Mouse (Mus musculus) thymus, adult 2 months (tissue): ENCODE measurements around the gene Glul. TPM values are rescaled to one million over a fixed set of nuclear protein-coding genes. Genes with fewer than 3 reads are reported as not detected.

Experiments
- DNase-seq: peaks from one replicate; pipeline ENCODE4 v3.0.0; 2021
- H3K27ac ChIP-seq: fragments of 200-500 bp; 2 replicates; pipeline ENCODE4 v1.5.1; 2012; ENCODE audit warnings: low read length, control low read depth; ENCODE audit not compliant: control insufficient read depth, insufficient read depth
- H3K27me3 ChIP-seq: fragments of 200-500 bp; 2 replicates; pipeline ENCODE4 v1.6.1; 2012; ENCODE audit warnings: mild to moderate bottlenecking, low read length, moderate library complexity, mixed read lengths; ENCODE audit not compliant: control insufficient read depth, insufficient read depth
- H3K36me3 ChIP-seq: fragments of 200-500 bp; 2 replicates; pipeline ENCODE4 v1.6.1; 2012; ENCODE audit warnings: mild to moderate bottlenecking, low read length, moderate library complexity; ENCODE audit not compliant: control insufficient read depth, insufficient read depth
- H3K4me1 ChIP-seq: fragments of 200-500 bp; replicated peaks from 2 replicates; pipeline ENCODE4 v1.6.1; 2012; ENCODE audit warnings: low read length; ENCODE audit not compliant: control insufficient read depth, insufficient read depth
- H3K4me3 ChIP-seq: fragments of 200-500 bp; 2 replicates; pipeline ENCODE4 v1.5.1; 2012; ENCODE audit warnings: mild to moderate bottlenecking, low read length, control low read depth, moderate library complexity; ENCODE audit not compliant: control insufficient read depth, insufficient read depth
- CTCF ChIP-seq: fragments of 200-500 bp; IDR thresholded peaks from 2 replicates; pipeline ENCODE4 v1.5.1; 2012; ENCODE audit warnings: mild to moderate bottlenecking, control low read depth, low read length, moderate library complexity, borderline replicate concordance; ENCODE audit not compliant: control insufficient read depth, poor library complexity, insufficient read depth; ENCODE audit errors: extremely low read depth
- POLR2A ChIP-seq: fragments of 200-500 bp; IDR thresholded peaks from 2 replicates; pipeline ENCODE4 v1.6.1; 2012; ENCODE audit warnings: mild to moderate bottlenecking, low read length, control low read depth, moderate library complexity; ENCODE audit not compliant: control insufficient read depth, poor library complexity, insufficient read depth; ENCODE audit errors: extremely low read depth
- WGBS: fragments of 180-500 bp; shearing (Covaris S2); methylation state at CpG from one replicate; pipeline ENCODE4 v1.1.7; 2018; 5-methylcytosine and 5-hydroxymethylcytosine counted together
- polyA plus RNA-seq: library from polyadenylated mRNA; depleted of rRNA; stranded (reverse); fragments of >200 nt; gene quantifications from 2 replicates; pipeline ENCODE4 v1.2.3, GENCODE M21; 2012

Gene Glul
- polyA plus RNA-seq, 1 experiment = 200 TPM

DNA sequence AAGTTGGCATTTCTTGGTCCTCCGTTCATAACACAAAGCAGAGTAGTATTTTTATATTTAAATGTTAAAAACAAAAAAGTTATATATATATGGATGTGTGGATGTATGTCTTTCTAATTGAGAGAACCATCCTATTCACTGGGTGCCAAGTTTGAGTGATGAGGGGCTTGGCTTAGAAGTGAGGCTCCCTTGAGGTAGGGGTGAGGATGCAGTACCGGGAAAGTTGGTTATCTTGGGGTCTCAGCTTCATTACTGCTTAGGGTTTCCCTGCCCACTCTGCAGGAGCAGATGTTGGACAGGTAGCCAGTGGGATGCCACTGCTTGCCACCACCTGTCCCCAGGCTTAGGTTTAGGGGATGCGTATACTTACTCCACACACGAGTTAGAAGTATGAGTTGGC is 9.0 kb downstream of the Glul start:
- Histone ChIP-seq H3K36me3 (peaks cover 53% of the 10 kb centered on the region), H3K27ac (no peak overlapping the region), H3K4me3 (no peak overlapping the region), H3K4me1 (no peaks in the 10 kb centered on the region), H3K27me3 (no peaks in the 10 kb centered on the region)
- no peak for DNase-seq
- no peak for TF ChIP-seq CTCF
- TF ChIP-seq POLR2A = no peak
- WGBS = 90% methylated on average over 4 of the region's 4 CpGs

GRCm38 (mm10) chr1:153909213-153909962 is 9.6 kb downstream of the Glul start:
- TF ChIP-seq CTCF = no peak
- TF ChIP-seq POLR2A = no peak
- Histone ChIP-seq H3K4me1 (no peaks in the 10 kb centered on the region), H3K36me3 (peaks cover 47% of the 10 kb centered on the region), H3K27ac (no peak overlapping the region), H3K27me3 (no peaks in the 10 kb centered on the region), H3K4me3 (no peak overlapping the region)
- no peak for DNase-seq
- WGBS = 62% methylated on average over 10 of the region's 10 CpGs

- H3K4me3 ChIP-seq = no peak overlapping the region
- no peak overlapping the region for H3K27ac ChIP-seq
- no peak for TF ChIP-seq CTCF
- TF ChIP-seq POLR2A = no peak
- peaks cover 42% of the 10 kb centered on the region for H3K36me3 ChIP-seq
- no peaks in the 10 kb centered on the region for H3K27me3 ChIP-seq
- WGBS = 78% methylated on average over 9 of the region's 9 CpGs
- DNase-seq = no peak
- no peaks in the 10 kb centered on the region for H3K4me1 ChIP-seq
Measured at GRCm38 (mm10) chr1:153909963-153910291, 10.2 kb downstream of the Glul start.

DNA sequence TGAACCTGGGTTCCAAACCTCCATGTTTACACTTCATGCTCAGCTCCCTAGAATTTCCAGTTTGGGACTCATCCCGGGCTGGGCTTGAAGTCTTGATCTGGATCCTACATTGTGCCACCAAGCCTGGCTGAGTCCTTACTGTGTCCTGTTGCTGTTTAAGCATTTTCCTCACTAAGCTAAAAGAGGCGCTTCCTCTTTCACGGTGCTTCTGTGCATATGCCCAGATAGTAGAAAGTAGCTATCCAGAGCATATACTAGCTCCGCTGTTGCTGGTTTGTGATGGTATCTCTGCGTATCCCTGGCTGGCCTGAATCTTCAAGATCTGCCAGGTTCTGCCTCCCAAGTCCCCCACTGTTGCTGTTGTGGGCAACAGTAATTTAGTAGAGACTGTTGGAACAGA is 10.7 kb downstream of the Glul start:
- Histone ChIP-seq H3K27ac (no peak overlapping the region), H3K4me3 (no peak overlapping the region), H3K4me1 (no peaks in the 10 kb centered on the region), H3K27me3 (no peaks in the 10 kb centered on the region), H3K36me3 (peaks cover 38% of the 10 kb centered on the region)
- WGBS = 74% methylated on average over 5 of the region's 5 CpGs
- DNase-seq = no peak
- TF ChIP-seq CTCF (no peak), POLR2A (no peak)

GRCm38 (mm10) chr1:153911276-153911795 is 11.6 kb downstream of the Glul start:
- no peak overlapping the region for H3K27ac ChIP-seq
- H3K36me3 ChIP-seq = peaks cover 31% of the 10 kb centered on the region
- 94% methylated on average over 6 of the region's 6 CpGs for WGBS
- no peaks in the 10 kb centered on the region for H3K4me1 ChIP-seq
- H3K27me3 ChIP-seq = no peaks in the 10 kb centered on the region
- no peak for DNase-seq
- TF ChIP-seq POLR2A (no peak), CTCF (no peak)
- no peak overlapping the region for H3K4me3 ChIP-seq

GRCm38 (mm10) chr1:153913869-153914268 is 14.1 kb downstream of the Glul start:
- H3K36me3 ChIP-seq = peaks cover 8% of the 10 kb centered on the region
- TF ChIP-seq CTCF = no peak
- no peak overlapping the region for H3K4me3 ChIP-seq
- no peak overlapping the region for H3K27ac ChIP-seq
- H3K27me3 ChIP-seq = no peaks in the 10 kb centered on the region
- H3K4me1 ChIP-seq = no peaks in the 10 kb centered on the region
- no peak for DNase-seq
- 86% methylated on average over 3 of the region's 3 CpGs for WGBS
